Mouse (Mus musculus) neural tube, embryonic 10.5 days (tissue): ENCODE results near the gene Crim1.

Experiments used
- DNase-seq: peaks from one replicate; pipeline ENCODE4 v3.0.0-alpha.2; 2017; ENCODE audit warnings: low spot score; ENCODE audit errors: extremely low spot score

Crim1 gene

DNA sequence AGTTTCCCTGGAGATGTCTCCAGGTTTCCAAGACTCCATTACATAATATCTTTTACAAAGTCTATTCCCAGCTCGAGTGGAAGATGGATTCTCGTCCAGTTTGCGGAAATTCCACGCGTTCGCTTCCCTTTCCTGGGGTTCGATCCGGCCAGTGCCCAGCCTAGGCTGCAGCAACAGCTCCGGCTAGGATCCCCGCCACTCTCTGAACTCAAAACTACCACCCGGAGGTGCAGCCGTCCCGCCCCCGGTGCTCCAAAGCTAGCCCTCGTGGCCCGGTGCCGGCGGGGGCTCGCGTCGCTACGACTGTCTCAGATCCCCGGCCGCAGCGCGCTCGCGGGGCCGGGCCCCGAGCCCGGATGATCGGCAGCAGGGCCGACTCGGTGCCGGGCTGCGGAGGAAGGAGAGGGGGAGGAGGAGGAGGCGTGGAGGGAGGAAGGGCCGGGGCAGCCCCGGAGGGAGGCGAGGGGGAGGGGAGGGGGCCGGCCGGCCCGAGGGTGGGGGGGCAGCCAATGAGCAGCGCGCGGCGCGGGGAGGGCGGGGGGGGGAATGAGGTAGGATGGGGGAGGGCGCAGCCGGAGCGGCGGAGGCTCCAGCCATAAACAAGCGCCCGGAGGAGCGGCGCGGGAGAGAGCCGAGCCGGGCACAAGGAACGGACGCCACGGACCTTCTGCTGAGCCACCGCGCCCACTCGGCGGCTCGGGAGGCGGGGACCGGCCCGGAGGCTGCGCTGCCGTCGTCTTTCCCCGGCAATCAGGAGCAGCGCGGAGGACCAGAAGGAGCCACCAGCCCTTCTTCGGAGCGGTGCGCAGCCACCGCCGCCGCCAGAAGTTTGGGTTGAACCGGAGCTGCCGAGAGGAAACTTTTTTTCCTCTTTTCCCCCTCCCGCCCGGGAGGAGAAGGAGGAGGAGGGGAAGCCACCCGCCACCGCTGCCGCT, at the start of gene Crim1:
Gene Crim1 (plus strand): TSS at position 623 of the 935 bp plus-strand sequence.
- peak; percentile 86 for DNase-seq

DNA sequence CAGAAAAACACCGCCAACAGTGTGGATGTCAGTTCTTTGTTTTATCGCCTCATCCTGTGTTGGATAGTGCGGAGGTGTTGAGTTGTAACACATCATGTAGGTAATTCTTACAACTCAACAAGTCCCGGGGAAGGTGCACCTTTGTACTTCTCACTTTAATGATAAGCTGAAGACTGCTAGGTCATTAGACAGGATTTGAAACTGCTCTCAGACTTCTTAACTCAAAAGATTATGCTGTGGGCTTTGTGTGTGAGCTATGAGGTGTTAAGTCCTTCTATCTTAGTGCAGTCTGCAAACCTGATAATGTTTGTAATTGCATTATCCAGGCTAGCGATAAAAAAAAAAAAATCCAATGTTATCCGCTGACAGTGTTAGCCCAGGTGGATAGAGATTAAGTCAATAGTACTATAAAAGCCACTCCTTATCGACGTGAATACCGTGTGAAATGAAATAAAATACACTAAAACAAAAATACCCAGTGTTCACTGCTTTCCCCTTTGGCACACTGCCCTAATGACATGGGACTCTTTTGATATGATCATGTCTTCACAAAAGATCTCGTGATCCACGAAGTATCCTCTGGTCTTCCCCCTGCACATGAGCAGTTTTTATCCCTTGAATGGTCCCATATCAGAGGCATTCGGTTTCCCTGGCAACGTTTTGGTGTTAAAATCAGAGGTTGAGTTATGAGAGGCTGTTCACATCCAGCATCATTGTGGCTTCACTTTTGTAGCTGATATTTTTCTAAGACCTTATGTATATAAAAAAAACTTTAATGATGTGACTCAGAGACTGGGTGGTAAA, 48.4 kb upstream of the Crim1 start:
- DNase-seq = no peak

DNA sequence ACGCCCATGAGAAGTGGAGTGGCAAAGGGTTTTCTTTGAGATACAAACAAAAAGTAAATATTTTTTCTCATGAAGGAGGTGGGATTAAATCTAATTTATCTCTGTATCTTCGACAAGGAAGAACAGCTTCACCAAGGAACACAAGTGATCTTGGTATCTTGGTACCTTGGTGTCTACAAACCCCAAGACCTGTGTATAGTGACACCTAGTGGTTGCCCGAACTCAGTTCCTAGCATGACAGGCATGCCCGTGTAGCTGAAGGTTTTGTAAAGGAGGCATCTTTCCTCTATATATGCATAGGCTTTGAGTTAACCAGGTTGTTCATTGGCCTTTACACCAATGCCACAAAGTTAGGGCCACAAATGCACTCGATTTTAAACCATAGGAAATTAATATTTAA, 36.8 kb upstream of the Crim1 start:
- peak; percentile 52 for DNase-seq

DNA sequence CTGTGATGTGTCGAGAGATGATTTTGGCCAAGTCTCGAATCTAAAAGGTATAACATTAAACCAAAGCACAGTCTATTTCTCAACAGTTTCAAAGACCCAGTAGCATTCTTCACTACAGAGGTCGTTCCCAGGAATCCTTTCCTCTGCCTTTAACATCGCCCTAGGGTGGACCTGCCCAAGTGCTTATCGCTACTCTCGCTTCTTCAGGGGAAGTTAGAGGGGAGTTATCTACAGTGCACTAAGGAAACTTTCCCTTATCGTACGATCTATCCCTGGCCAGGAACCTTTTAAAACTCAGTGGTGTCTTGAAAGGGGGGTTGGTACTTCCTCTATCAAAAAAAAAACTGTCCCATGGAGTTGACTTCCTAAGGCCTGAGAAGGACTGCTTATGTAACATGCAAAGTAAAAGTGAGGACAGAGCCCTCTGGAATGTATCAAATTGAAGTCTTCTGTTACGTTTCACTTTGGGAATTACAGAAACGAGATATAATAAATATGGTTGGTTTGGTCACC, 36.3 kb upstream of the Crim1 start:
- no peak for DNase-seq

DNA sequence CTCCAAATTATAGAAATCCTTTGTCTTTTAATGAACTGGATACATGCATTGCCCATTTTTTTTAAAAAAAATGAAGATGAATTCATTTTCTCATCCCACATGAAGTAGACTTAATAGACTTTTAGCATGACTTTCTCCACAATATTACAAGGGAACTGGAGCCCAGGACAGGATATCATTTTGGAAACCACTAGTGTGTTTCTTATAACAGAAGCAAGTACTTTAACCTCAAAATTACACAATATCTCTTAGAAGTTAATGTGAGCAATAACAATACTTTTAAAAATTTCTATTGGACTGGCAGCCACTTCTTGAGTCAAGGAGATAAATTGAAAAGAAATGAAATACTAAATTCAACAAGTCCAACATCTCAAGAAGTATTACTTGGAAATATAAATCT, 34.2 kb upstream of the Crim1 start:
- DNase-seq = no peak

DNA sequence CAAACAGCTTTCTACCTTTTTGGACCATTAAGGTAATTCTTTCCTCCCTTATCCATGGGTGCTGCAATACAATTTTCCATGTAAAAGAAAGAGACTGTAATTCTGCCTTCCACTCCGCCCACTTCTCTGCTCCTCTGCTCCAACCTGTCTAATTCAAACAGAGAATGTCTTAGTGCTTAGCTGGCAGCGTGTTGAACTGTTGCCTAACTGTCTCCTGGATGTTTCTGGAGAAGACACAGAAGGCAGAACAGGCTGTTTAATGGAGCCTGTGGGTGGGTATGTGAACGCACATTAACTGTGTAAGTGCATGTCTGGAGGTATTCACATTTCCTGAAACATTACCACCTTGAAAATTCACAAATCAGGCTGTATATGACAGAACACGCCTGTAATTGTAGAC, 33.5 kb upstream of the Crim1 start:
- DNase-seq = no peak

DNA sequence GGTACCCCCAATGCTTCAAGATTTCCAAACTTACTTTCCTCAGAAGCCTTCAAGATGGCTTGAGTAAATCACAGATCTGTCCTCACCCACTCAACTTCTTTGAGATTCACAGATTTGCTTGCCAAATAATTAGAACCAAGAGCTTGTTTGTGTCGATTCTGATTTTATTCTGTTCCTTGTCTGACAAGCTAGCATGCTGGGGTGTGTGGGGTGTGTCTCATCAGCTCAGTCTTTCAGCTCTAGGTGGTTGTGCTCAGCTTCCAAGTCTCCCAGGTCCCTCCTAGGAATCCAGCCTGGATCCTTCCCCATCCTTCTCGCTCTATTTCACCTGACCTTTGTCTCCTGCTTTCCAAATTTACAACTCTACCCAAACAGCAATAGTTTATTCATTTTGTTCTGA, 27.7 kb upstream of the Crim1 start:
- no peak for DNase-seq

DNA sequence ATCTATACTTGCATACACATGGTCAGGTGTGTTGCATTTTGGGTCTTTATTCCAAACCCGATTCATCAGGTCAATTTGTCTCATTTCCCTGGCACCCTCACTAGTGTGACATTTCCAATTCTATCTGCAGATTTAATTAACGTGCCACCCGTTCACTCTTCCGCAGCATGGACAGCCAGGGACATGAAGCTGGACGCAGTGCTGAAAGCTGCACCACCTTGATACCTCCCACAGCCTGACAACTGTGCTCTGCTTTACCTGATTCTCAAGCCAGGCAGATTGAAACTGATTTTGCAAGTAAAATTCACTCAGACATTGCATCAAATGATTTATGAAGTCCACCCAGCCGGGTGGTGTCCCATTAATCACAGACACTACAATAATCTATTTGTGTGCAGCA, 19.3 kb upstream of the Crim1 start:
- DNase-seq = no peak

DNA sequence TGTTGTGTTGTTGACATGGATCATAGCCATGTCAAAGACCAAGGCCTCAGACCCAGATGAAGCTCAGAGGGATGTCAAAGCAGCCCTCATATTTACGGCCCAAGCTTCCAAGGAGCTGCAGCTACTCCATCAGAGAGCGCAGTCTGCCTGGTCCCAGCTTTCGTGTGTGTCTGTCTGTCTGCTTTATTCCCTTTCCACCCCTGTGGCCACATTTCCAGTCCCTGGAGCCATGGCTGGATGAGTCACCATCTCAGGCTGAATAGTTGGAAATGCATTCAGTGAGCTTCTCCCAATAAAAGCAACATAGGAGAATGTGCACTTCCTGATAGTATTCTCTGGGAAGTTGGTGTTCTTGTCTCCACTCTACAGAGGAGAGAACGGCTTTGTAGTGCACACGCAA, 3.9 kb upstream of the Crim1 start:
- no peak for DNase-seq

DNA sequence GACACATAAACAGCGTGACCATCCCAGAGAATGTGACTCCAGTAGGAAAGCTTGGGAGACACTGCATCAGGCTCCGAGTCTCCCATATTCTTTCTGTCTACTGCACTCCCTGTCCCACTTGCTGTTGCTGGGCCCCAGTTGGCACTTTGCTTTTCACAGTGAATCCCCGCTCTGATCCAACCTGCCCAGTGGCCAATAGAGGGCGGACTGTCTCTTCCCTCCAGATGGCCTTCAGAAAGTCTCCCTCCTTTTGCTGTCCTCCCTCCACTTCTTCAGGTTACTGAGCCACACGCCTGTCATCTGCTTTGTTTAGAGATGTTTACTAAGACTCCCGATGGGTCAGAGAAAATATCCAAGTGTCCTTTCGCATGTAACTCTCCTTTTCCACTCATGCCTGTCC, 2.9 kb upstream of the Crim1 start:
- peak; percentile 47 for DNase-seq

DNA sequence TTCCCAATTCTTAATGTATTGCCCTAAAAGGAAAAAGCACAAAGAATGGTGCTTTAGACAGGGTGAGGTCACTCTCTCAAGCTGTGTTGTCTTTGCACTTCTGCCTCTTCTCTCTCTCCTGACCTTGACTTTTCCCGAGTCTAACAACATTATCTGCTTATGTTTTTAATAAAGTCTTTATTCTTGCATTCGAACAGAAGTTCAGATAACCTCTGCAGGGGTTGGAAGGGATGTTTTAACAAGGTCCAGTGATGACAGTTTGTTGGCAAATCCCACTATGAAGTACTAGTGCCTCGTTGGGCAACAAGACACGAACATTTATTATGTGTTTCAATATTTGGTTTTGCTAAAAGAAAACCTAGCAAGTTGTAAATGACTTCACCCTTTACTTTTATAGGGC, 1.9 kb upstream of the Crim1 start:
- DNase-seq = no peak

DNA sequence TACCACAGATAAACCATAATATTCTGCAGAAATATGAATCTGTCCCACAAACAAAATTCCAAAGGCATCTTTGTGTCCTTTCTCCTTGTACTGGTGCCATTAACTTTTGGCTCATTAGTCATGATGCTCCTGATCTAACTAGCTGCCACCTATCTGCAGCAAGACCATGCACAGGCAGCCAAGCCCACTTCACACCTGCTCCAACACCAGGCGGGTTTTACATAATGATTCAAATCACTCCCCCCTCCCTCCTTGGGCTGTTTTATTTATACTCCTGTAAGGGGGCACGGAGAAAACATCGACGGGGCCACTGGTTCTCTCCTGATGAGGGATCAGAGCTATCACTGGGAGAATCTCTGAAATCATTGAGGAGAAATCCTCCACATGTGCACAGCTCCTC, 1.2 kb upstream of the Crim1 start:
- no peak for DNase-seq

DNA sequence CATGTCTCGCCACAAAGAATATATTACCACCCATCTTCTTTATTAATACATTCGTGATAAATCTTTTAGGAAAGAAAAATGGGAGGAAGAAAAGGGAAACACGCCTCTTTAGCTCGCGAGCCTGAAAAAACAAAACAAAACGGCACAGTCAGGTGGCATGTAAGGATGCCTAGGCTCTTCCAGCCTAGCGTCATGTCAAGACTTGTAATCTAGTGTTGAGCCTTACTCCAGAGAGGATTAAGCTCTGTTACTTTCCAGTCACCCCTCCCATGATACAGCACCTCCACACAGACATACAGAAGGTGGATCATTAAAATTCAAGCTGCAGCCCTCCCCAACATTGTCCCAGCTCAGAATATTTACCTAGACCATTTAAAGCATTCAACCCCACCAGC, 820 bp upstream of the Crim1 start:
- peak; percentile 45 for DNase-seq

DNA sequence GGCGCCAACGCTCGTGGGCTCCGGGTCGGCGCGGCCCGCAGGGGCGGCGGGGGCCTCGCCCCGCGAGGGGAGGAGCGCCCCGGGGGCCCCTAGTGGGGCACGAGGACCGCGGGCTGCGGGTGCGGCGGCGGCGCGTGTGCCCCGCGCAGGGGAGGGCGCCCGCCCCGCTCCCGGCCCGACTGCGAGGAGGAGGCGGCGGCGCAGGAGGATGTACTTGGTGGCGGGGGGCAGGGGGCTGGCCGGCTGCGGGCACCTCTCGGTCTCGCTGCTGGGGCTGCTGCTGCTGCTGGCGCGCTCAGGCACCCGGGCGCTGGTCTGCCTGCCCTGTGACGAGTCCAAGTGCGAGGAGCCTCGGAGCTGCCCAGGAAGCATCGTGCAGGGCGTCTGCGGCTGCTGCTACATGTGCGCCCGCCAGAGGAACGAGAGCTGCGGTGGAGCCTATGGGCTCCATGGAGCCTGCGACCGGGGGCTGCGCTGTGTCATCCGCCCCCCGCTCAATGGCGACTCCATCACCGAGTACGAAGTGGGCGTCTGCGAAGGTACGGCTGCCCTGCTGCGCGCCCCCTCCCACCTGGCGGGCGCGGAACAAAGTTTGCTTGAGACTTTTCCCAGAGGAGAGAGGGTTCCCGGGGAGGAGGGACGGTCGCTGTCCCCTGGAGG, 643 bp downstream of the Crim1 start:
- DNase-seq = peak; percentile 72

DNA sequence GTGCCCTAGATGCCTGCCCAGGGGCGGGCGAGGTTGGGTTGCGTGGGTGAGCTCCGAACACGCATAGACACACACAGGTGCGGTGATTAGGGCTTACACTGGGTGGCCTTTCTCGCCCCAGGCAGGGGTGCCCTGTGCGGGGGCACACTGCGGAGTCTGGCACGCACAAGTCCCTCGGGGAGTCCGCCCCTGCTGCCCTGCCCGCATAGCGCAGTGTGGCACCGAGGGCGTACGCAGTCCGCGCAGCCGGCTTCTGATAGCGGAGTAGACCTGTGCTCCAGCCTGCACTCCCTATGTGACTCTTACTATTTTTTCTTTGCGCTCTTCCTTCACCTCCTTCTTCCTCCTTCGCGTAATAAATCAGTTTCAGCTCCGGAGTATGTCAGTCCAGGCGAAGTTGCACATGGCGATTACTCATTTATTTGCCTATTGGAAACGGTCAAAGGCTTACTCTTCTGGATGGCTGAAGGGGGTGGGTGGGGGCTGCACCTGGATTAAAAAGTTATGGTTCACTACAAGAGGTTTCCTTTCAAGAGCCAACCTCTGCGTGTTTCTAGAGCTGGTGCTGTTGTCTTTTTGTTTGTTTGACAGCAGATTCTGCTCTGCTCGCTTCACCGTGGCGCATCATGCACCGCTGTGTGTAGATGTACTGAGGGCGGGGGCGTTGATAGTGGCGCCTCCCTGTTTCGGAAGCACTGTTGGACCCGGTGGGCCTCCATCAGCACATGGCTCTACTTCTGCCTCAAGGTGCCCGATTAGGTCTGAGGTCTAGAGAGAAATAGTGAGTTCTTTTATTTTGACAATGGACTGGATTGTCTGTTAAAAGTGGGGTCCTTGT, 1.4 kb downstream of the Crim1 start:
- peak; percentile 66 for DNase-seq

DNA sequence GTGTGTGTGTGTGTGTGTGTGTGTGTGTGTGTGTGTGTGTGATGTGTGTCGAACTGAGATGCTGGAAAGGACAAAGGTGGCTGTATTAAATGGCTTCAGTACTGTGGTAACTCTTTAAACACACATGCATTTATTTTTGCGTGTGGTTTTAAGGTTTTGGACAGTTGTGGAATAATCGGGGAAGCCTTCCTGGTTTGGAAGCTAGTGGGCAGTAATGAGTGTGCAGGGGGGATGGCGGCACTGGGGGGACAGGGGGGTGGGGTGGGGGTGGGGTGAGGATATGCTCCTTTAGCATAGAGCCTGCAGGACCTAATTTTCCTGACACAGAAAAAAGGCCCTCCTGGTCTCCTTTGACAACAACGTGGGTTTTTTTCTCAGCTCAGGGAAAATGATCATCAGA, 2.2 kb downstream of the Crim1 start:
- no peak for DNase-seq

DNA sequence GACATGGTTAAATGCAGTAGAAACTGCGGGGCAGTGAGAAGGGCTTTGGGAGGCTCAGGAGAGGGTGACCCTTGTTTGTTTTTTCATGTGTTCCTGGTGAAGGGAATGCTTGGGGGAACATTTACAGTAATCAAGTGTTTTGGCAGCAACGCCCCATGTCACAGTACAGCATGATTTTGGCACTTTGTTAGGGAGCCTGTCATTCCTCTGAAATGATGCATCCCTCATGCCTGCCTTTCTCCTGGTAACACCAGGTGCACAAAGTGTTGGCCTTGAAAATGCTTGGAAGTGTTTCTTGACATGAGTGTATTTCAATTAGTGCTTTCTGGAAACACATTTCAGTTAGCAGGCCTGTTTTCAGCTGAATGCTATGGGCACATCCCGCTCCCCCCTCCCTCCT, 2.7 kb downstream of the Crim1 start:
- no peak for DNase-seq

DNA sequence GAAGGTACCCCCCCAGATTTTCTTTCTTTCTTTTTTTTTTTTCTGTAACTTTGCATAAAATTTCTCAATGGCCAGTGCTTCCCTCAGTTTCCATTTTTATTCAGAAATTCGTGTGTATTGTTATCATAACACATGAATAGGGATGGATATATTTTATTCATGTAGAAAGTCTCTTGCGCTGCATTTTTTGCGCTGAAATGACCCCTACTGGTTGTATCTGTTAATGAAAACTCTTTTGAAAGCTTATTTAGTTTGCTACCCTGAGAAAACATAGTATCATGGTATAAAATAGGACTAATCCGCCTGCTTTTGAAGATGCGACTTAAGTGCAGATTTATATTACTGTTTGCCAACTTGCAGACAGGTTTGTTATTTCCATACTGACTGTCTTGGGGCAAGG, 3.4 kb downstream of the Crim1 start:
- DNase-seq = no peak

DNA sequence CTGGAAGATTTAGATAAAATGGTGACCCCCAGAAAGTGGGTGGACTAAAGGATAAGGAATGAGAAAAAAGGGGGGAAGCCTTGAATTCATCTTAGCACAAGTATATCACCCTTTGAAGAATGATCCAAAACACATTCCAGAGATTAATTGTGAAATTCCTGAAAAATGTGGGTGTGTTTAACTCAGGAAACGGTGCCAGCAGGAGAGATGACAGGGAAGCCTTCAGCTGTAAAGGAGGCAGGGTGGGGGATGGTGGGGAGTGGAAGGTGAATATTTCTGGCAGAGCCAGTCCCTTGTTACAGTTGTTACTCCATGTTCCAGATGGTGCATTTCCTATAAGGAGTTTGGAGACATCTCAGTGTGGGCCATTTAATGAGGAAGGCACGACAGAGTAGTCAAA, 6.4 kb downstream of the Crim1 start:
- DNase-seq = no peak

DNA sequence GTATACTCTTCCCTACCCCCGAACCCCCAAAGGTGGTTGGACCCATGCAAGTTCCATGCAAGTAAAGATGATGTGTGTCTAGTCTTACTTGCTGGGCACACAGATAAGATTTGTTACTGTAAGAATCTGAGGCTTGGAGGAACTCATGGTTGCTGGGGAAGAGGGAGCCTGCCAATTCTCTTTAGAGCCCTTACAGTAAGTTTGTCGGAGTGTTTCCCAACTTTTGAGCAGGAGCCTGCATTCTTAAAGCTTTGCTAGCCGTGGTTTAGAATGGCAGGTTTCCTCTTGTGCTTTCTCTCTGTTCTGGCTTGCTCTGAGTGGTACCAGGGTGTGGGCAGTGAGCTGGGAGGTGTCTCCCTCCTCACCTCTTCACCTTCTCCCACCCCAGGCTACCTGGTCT, 7.2 kb downstream of the Crim1 start:
- DNase-seq = no peak

DNA sequence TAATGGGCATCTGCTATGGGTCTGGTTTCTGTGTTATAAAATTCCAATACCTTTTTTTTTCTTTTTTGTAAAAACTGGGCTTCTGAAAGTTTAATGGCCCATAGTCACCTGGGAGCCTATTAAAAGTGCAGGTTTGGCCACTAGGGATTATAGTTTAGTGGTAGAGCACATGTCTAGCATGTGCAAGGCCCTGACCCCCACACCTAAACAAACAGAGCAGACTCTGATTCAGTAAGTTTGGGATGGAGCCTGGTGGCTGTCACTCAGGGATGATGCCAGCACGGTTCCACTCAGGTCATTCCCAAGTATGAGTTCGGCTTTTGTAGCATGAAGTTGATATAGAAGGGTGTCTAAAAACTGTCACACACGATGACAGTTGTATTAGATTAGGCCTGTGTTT, 8.8 kb downstream of the Crim1 start:
- no peak for DNase-seq
